Mouse (Mus musculus) olfactory bulb, adult 2 months (tissue): ENCODE results near the gene Asb6. TPM values are rescaled to one million over a fixed set of nuclear protein-coding genes. Genes with fewer than 3 reads are reported as not detected.

Experiments used
- H3K27ac ChIP-seq: fragments of 200-500 bp; 2 replicates; pipeline ENCODE4 v1.5.1; 2012; ENCODE audit warnings: low read depth, low read length; ENCODE audit not compliant: insufficient read depth
- H3K4me1 ChIP-seq: fragments of 200-500 bp; 2 replicates; pipeline ENCODE4 v1.6.1; 2012; ENCODE audit warnings: low read length; ENCODE audit not compliant: control insufficient read depth, insufficient read depth
- H3K4me3 ChIP-seq: fragments of 200-500 bp; 2 replicates; pipeline ENCODE4 v1.5.1; 2012; ENCODE audit warnings: mild to moderate bottlenecking, low read depth, low read length, moderate library complexity; ENCODE audit not compliant: insufficient read depth
- CTCF ChIP-seq: fragments of 200-500 bp; IDR thresholded peaks from 2 replicates; pipeline ENCODE4 v1.5.1; 2012; ENCODE audit warnings: low read depth, mild to moderate bottlenecking, low read length, moderate library complexity; ENCODE audit not compliant: insufficient read depth
- POLR2A ChIP-seq: fragments of 200-500 bp; IDR thresholded peaks from 2 replicates; pipeline ENCODE4 v1.6.1; 2012; ENCODE audit warnings: mild to moderate bottlenecking, low read depth, low read length, moderate library complexity; ENCODE audit not compliant: insufficient read depth
- WGBS: fragments of 180-500 bp; shearing (Covaris S2); methylation state at CpG from one replicate; pipeline ENCODE4 v1.1.7; 2018; 5-methylcytosine and 5-hydroxymethylcytosine counted together
- polyA plus RNA-seq: library from polyadenylated mRNA; stranded (reverse); fragments of >200 nt; gene quantifications from 2 replicates; pipeline ENCODE4 v1.2.4, GENCODE M21; 2012; ENCODE audit warnings: low replicate concordance; ENCODE audit not compliant: missing spikeins, insufficient read depth, insufficient read length

Asb6 gene
- polyA plus RNA-seq, 1 experiment = not detected

DNA sequence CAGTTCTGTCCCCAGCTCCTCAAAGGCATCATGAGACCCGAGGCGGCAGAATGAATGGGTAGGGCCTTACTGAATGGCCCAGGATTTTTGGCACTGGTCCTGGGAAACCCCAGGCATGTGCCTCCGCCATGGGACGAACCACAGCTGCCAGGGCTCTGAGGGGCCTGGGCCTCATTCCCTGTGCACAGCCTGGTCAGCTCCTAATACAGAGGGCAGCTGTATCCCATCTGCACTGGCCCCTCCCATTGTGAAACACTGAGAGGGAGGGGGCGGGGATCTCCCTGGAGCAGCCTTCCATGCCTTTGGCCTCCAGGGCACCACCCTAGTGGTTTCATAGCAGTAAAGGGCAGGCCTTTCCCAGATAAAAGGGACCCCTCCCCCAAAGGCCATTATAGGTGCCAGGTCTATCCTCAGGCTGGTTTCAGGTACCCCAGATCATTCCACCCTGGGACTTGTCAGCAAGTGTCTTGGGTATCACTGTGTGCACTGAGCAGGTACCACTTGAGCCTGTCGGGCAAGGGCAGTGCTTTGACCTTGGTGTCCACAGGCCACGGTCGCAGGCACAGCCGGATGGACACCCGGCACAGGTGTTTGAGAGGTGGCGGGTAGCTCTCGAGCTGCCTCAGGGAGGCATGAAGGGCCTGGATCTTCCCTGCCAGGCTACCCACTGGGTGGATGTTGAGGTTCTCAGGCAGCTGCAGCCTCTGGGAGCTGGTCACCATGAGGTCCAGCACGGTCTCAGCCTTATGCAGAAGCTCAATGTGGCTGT lies 6.6 kb downstream of the Asb6 start:
- 52% methylated on average over 13 of the region's 13 CpGs for WGBS
- Histone ChIP-seq H3K27ac (no peak overlapping the region), H3K4me3 (no peak overlapping the region), H3K4me1 (peaks cover 17% of the 10 kb centered on the region)
- TF ChIP-seq POLR2A (no peak), CTCF (no peak)

DNA sequence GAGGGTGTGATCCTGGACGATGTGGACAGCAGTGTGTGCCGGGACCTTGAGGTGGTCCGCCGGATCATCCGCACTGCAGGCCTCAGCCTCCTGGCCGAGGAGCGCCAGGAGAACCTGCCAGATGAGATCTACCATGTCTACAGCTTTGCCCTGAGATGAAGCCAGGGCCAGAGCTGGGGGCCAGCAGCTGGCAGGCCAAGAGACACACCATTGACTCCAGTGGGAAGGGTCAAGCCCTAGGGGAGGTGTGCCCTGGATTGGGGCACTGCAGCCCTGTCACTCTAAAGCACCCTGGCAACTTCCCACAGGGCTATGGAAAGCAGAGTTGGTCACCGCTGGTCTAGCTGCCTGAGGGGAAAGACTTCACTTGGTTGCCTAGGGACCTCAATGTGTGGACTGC lies 7.7 kb downstream of the Asb6 start:
- H3K4me3 ChIP-seq = no peak overlapping the region
- no peak overlapping the region for H3K27ac ChIP-seq
- H3K4me1 ChIP-seq = peaks cover 13% of the 10 kb centered on the region
- 85% methylated on average over 8 of the region's 8 CpGs for WGBS
- no peak for TF ChIP-seq CTCF
- TF ChIP-seq POLR2A = no peak

DNA sequence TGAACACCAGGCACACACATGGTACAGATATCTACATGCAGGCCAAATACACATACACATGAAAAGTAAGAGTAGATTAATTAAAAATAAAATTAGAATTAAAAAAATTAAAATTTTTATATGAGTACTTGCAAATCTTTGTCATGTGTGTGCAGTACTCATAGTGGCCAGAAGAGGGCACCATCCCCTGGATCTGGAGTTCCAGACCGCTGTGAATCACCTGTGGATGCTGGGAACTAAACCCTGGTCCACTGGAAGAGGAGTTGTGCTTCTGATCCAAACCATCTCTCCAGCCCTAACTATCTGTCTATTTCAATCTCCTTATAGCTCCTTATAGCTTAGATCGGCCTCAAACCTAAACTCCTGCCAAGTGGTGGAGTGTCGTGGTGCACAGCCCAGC lies 9.1 kb downstream of the Asb6 start:
- peak; percentile 34; the same call in 1 of the 2 replicates for TF ChIP-seq CTCF
- no peak for TF ChIP-seq POLR2A
- H3K27ac ChIP-seq = no peak overlapping the region
- WGBS = 98% methylated on average over 3 of the region's 3 CpGs
- H3K4me1 ChIP-seq = no peaks in the 10 kb centered on the region
- H3K4me3 ChIP-seq = no peak overlapping the region

DNA sequence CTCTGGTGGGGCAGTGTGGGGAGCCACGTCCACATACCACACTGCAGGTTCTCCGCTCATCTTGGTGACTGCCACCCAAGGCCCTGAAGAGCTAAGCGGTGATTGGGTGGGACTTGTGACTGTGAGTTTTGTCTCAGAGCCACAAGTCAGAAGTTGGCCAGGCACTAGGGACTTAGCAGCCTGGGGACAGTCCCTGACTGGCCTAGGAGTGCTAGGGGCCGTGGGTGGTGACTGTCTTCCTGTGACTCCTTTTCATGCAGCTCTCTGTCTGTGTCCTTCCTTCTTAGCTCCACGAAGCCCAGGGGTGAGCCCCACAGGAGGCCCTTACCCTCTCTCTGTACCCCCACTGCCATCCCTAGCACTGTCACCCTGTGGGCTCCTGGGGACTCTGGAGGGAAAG lies 10.3 kb downstream of the Asb6 start:
- Histone ChIP-seq H3K4me1 (no peaks in the 10 kb centered on the region), H3K4me3 (no peak overlapping the region), H3K27ac (no peak overlapping the region)
- 92% methylated on average over 5 of the region's 5 CpGs for WGBS
- TF ChIP-seq POLR2A = no peak
- TF ChIP-seq CTCF = no peak

DNA sequence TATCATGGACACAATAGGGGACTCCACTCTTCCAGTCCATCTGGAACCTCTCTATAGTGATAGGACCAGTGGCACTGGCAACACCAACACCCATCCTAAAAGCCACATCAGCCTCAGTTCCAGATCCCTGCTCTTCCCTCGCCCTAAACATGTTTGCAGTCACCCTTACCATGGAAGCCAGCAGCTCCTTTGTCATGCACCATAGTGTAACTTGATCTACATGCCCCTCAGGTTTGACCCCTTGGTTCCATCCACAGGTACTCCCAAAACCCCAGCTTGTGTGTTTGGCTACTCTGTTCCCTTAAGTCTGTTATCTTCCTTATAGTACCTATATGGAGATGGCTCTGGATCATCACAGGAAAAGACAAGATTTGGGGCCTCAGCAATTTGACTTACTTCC lies 13.8 kb downstream of the Asb6 start:
- WGBS = 88% methylated on average over 1 of the region's 1 CpGs
- Histone ChIP-seq H3K4me1 (no peaks in the 10 kb centered on the region), H3K27ac (no peak overlapping the region), H3K4me3 (no peak overlapping the region)
- TF ChIP-seq CTCF (no peak), POLR2A (no peak)

DNA sequence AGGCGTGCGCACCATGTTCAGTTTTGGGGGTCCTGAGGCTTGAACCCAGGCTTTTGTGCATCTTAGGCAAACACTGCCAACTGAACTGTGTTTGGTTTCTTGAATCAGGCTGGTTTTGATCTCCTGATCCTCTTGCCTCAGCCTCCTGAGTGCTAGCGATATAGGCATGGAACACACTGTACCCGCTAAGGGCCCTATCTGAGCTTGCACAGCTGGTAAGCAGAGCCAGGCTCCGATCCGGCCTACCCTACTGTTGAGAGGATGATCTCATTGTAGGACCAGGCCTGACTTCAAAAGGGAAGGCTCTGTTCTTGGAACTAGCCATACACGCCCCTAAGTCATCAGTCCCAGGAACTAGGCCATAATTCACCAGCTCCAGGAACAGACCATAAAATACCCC lies 19.6 kb downstream of the Asb6 start:
- H3K4me3 ChIP-seq = no peak overlapping the region
- H3K4me1 ChIP-seq = peaks cover 22% of the 10 kb centered on the region
- TF ChIP-seq POLR2A = no peak
- 86% methylated on average over 7 of the region's 7 CpGs for WGBS
- no peak overlapping the region for H3K27ac ChIP-seq

DNA sequence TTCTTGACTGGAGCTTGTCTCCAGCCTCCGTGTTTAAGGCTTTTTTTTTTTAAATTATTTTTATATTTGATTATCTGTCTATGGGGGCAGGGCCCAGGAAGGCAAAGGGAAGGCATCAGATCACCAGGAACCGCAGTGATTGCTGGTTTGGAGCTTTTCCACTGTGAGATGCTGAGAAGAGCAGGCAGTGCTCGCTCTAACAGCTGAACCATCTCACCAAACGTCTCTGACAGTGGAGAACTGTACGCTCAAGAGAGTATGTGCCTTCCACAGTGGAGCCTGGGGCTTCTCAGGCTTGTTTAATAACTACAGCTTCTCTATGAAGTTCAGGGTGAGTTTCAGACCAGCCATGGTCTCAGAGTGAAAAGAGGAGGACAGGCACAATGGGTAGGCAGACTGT lies 20.6 kb downstream of the Asb6 start:
- H3K4me3 ChIP-seq = no peak overlapping the region

DNA sequence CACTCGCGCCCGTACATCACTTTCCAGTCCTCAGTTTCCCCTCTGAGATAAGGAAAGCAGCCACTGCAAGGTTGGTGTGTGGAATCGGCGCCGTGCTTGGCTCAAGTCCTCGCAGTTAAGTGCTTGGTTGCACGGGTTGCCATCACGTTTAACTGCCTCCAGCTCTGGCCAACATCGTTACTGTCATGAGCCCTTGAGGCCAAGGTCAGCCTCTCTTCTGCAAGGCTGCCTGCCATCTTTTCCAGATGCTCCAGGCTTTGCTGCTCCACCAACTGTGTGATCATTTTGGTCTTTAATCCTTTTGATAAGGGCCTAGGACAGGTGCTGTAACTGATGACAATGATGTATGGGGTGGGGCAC lies 21.9 kb downstream of the Asb6 start:
- Histone ChIP-seq H3K27ac (peak overlapping the region; percentile 49), H3K4me1 (peaks cover 22% of the 10 kb centered on the region), H3K4me3 (peak overlapping the region; percentile 73)
- TF ChIP-seq POLR2A (no peak), CTCF (no peak)
- WGBS = 1% methylated on average over 10 of the region's 10 CpGs

More for the DNA sequence above, 20.6 kb downstream of the Asb6 start:
- no peak for TF ChIP-seq CTCF
- TF ChIP-seq POLR2A = no peak
- no peak overlapping the region for H3K27ac ChIP-seq
- H3K4me1 ChIP-seq = peaks cover 22% of the 10 kb centered on the region
- 38% methylated on average over 5 of the region's 5 CpGs for WGBS

DNA sequence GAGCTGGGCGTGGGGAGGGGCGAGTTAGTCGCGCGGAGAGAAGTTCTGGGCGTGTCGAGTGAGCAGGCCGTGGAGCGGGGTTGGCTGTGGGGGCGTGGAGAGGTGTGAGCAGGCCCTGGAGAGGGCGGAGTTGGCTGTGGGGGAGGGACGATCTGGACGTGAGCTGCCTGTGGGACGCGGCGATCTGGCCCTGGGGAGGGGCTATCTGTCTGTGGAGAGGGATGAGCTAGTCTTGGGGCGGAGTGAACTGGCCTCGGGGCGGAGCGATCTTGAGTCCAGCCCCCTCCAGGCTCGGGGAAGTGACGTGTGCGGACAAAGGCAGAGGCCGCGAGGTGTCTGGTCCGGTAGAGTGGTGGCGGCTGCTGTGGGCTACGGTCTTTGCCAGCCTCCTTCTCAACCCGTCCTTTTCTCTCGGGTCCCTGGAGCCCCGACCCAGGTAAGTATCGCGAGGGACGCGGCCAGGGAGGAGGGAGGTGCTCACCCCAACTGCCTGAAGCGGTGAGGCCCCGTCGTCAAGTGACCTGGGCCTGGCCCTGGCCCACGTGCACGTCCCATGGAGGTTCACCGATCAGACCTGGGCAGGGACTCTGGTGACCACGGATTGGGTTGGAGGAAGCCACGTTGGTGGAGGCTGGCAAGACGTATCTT lies 22.4 kb downstream of the Asb6 start, which contains the start of gene Ntmt1:
Ntmt1 (plus strand) TSS at position 179 of the 648 bp plus-strand sequence.
- H3K4me3 ChIP-seq = peak within 1 kb of the TSS; percentile 73
- H3K4me1 ChIP-seq = peaks cover 22% of the 10 kb centered on the region
- peak within 1 kb of the TSS; percentile 49 for H3K27ac ChIP-seq
- no peak for TF ChIP-seq CTCF
- TF ChIP-seq POLR2A = peak; percentile 64; the same call in 1 of the 2 replicates
- under 1% methylated on average over 44 of the region's 44 CpGs for WGBS
